Mouse (Mus musculus) lung, adult 2 months (tissue): ENCODE measurements around the gene Rraga. TPM values are rescaled to one million over a fixed set of nuclear protein-coding genes. Genes with fewer than 3 reads are reported as not detected.

Experiments used
- DNase-seq: peaks from one replicate; pipeline ENCODE4 v3.0.0; 2022
- H3K4me1 ChIP-seq: fragments of 200-500 bp; 2 replicates; pipeline ENCODE4 v1.6.1; 2011; ENCODE audit warnings: low read length; ENCODE audit not compliant: control insufficient read depth, insufficient read depth
- H3K4me3 ChIP-seq: fragments of 200-500 bp; replicated peaks from 2 replicates; pipeline ENCODE3; 2011; ENCODE audit warnings: low read depth, mild to moderate bottlenecking, control low read depth, low read length; ENCODE audit errors: extremely low read depth
- CTCF ChIP-seq: fragments of 200-500 bp; IDR thresholded peaks from 2 replicates; pipeline ENCODE4 v1.5.1; 2011; ENCODE audit warnings: mild to moderate bottlenecking, low read length, control low read depth; ENCODE audit not compliant: insufficient read depth
- POLR2A ChIP-seq: fragments of 200-500 bp; IDR thresholded peaks from 2 replicates; pipeline ENCODE4 v1.6.1; 2011; ENCODE audit warnings: low read depth, mild to moderate bottlenecking, control low read depth, low read length, borderline replicate concordance; ENCODE audit errors: extremely low read depth
- WGBS: fragments of 180-500 bp; shearing (Covaris S2); methylation state at CpG from one replicate; pipeline ENCODE4 v1.1.7; 2018; 5-methylcytosine and 5-hydroxymethylcytosine counted together
- polyA plus RNA-seq: library from polyadenylated mRNA; depleted of rRNA; stranded (reverse); fragments of >200 nt; gene quantifications from 2 replicates; pipeline ENCODE4 v1.2.3, GENCODE M21; 2012; rRNA removed

The Rraga gene
- 42.0 and 43.9 TPM in 2 replicates for polyA plus RNA-seq

GRCm38 (mm10) chr4:86575283-86575983, at the start of gene Rraga:
Gene Rraga (plus strand): TSS chr4:86575668.
- Histone ChIP-seq H3K4me1 (peaks cover 9% of the 10 kb centered on the region; the same call in 1 of the 2 replicates), H3K4me3 (peak within 1 kb of the TSS; percentile 96)
- WGBS = under 1% methylated on average over 53 of the region's 53 CpGs
- peak; percentile 92 for TF ChIP-seq POLR2A
- TF ChIP-seq CTCF = peak; percentile 69
- peak; percentile 96 for DNase-seq

DNA sequence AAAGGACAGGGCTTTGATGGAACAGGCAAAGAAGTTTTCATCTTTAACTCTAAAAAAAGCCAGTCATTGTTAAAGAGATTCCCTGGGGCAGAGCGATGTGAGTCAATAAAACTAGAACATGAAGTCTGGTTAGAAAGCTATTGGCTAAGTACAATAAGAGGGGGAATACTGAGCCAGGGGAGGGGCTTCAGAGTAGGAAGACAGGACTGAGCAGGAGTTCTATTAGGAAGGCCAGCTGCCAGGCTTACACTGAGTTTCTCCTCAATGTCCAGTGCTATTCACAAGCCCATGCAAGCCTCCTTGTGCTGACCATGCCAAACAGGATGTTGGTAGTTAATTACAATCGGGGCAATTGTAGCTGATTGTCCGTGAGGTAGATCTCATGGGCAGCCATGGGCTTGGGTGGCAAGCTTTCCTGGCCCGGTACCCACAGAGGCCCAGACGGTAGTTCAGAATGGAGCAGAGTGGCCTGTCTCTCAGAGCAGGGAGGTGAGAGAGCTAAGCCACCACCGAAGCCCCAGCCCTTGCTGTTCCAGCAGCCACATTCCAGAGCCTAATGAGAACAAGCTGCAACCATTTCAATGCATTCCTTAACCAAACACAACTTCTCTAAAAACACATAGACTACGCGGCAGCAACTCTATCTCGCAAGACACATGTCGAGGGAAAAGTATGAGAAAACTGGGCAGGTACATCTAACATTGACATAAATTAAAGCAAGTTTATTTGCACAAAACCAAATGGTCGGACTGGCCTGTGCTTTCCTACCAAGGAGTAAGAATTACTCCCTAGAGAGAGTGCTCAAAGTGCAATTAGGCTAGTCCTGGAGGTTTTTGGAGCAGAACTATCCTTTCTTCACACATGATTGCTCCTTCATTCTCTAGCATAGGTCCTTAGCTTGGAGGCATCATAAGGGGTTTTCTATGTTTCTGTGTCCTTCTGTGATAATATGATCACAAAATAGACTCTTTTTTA, 48.0 kb upstream of the Rraga start:
- Histone ChIP-seq H3K4me1 (no peaks in the 10 kb centered on the region; the same call in 1 of the 2 replicates), H3K4me3 (no peak overlapping the region)
- DNase-seq = no peak
- TF ChIP-seq CTCF = no peak
- TF ChIP-seq POLR2A = no peak
- 48% methylated on average over 11 of the region's 11 CpGs for WGBS

- H3K4me1 ChIP-seq = no peaks in the 10 kb centered on the region; the same call in 1 of the 2 replicates
- no peak for DNase-seq
- TF ChIP-seq POLR2A (no peak), CTCF (no peak)
- no peak overlapping the region for H3K4me3 ChIP-seq
- WGBS = 70% methylated on average over 6 of the region's 6 CpGs
Observed at GRCm38 (mm10) chr4:86529161-86529560, 46.3 kb upstream of the Rraga start.

DNA sequence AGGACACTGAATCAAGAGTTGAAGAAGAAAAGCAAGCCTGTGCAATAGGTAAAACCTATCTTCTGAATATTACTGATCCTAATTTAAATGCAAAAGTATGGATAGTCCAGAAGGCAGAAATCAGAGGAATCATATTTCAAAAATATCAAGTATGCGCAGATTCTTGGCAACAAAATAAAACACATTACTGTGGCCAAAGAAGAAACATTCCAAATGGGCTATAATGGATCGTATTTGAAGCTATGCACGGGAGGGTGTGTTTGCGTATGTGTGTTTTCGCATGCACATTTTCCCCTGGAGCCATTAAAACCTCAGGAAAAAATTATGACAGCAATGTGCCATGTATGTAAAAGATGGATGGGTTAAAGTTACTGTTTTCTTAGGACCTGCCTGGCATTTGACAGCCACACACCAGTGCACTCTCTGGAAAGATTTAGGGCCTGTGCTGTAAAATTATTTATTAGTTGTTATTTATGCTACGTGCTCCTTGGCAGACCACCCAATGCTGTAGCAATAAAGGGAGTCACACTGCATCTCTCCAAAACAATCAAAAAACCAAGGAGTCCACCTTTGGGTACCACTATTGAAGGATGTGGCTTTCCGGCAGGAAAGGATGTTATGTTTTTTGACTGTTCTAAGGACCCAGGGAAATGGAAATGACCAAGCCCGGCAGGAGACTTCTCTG, 41.9 kb upstream of the Rraga start:
- WGBS = 73% methylated on average over 8 of the region's 8 CpGs
- no peak for DNase-seq
- H3K4me1 ChIP-seq = no peaks in the 10 kb centered on the region
- no peak overlapping the region for H3K4me3 ChIP-seq
- TF ChIP-seq POLR2A = no peak
- no peak for TF ChIP-seq CTCF

- H3K4me3 ChIP-seq = no peak overlapping the region
- no peak for DNase-seq
- H3K4me1 ChIP-seq = no peaks in the 10 kb centered on the region
- TF ChIP-seq CTCF (no peak), POLR2A (no peak)
- WGBS = 68% methylated on average over 5 of the region's 5 CpGs
Observed at GRCm38 (mm10) chr4:86534091-86534481, 41.4 kb upstream of the Rraga start.

GRCm38 (mm10) chr4:86537972-86538371, 37.5 kb upstream of the Rraga start:
- DNase-seq = peak; percentile 39
- peak; percentile 40; the same call in 1 of the 2 replicates for TF ChIP-seq CTCF
- no peak for TF ChIP-seq POLR2A
- 31% methylated on average over 4 of the region's 4 CpGs for WGBS
- Histone ChIP-seq H3K4me1 (no peaks in the 10 kb centered on the region), H3K4me3 (no peak overlapping the region)

DNA sequence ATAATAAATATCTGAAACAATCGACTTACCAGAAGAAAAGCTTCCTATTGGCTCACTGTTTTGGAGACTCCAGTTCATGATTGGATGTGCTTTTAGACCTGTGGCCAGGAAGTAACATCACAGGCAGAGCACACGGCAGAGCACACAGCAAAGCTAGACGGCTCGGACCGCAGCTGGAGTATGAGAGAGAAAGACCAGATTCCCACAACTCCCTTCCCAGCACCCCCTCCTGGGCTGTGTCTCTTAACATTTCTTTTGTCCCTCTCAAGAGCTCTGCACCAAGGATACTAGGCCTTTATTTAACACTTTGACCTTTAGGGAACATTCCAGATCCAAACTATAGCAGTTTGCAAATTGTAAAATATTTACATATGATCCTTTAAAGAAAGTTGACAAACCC, 36.5 kb upstream of the Rraga start:
- TF ChIP-seq POLR2A (no peak), CTCF (no peak)
- 88% methylated on average over 5 of the region's 5 CpGs for WGBS
- H3K4me1 ChIP-seq = no peaks in the 10 kb centered on the region

GRCm38 (mm10) chr4:86541573-86541972, 33.9 kb upstream of the Rraga start:
- Histone ChIP-seq H3K4me3 (no peak overlapping the region), H3K4me1 (no peaks in the 10 kb centered on the region)
- 88% methylated on average over 1 of the region's 1 CpGs for WGBS
- DNase-seq = no peak
- TF ChIP-seq POLR2A (no peak), CTCF (no peak)

More for the DNA sequence above, 36.5 kb upstream of the Rraga start:
- no peak for DNase-seq
- no peak overlapping the region for H3K4me3 ChIP-seq

GRCm38 (mm10) chr4:86543999-86544398, 31.5 kb upstream of the Rraga start:
- Histone ChIP-seq H3K4me3 (no peak overlapping the region), H3K4me1 (no peaks in the 10 kb centered on the region)
- DNase-seq = no peak
- TF ChIP-seq POLR2A = no peak
- no peak for TF ChIP-seq CTCF
- 72% methylated on average over 3 of the region's 3 CpGs for WGBS

- TF ChIP-seq CTCF (no peak), POLR2A (no peak)
- WGBS = 56% methylated on average over 5 of the region's 5 CpGs
- peak; percentile 4 for DNase-seq
- Histone ChIP-seq H3K4me3 (no peak overlapping the region), H3K4me1 (no peaks in the 10 kb centered on the region)
Observed at GRCm38 (mm10) chr4:86545615-86546014, 29.9 kb upstream of the Rraga start.
